Mouse (Mus musculus) heart, postnatal 14 days (tissue): Measurements from ENCODE around the gene Gtf3c5. TPM values are rescaled to one million over a fixed set of nuclear protein-coding genes. Genes with fewer than 3 reads are reported as not detected.

Source experiments
- DNase-seq, 2 experiments: peaks; one replicate each; pipeline ENCODE4 v3.0.0; 2021 to 2022
- intact Hi-C: fragments of 180-260 bp; cut with DNase I; formaldehyde crosslinking; loops from one replicate; pipeline ENCODE4 v1.15.1; 2025
- microRNA-seq, 2 experiments: library from miRNA; unstranded; fragments of <30 nt; microRNA quantifications; one replicate each; pipeline ENCODE4 v1.2.0; 2021 to 2022
- total RNA-seq, 2 experiments: library from RNA; stranded (reverse); gene quantifications; 2 replicates each; pipeline ENCODE4 v1.2.3; 2021

Gtf3c5 gene
- total RNA-seq, 2 experiments from 2014 or later = 9.8 to 10.9 TPM

GRCm38 (mm10) chr2:28522166-28522565 is 61.4 kb downstream of the Gtf3c5 start:
- intact Hi-C loops = loop anchor here (1.0 kb wide), 1 partner anchor 22 kb away; no protein-coding TSS in a partner anchor
- no peak for DNase-seq

- intact Hi-C loops = loop anchor here (1.0 kb wide), 1 partner anchor 23 kb away; no protein-coding TSS in a partner anchor
- DNase-seq = no peak
Measured at GRCm38 (mm10) chr2:28521571-28522151, 61.9 kb downstream of the Gtf3c5 start.

- no peak for DNase-seq
- intact Hi-C loops = no loop called here
Measured at GRCm38 (mm10) chr2:28520581-28520980, 63.0 kb downstream of the Gtf3c5 start.

- intact Hi-C loops = no loop called here
- no peak for DNase-seq
Measured at GRCm38 (mm10) chr2:28518231-28518630, 65.3 kb downstream of the Gtf3c5 start.

GRCm38 (mm10) chr2:28517206-28517909 is 66.2 kb downstream of the Gtf3c5 start:
- intact Hi-C loops = loop anchor here (1.0 to 2.0 kb wide), 2 partner anchors 31 to 67 kb away; no protein-coding TSS in a partner anchor
- DNase-seq = peak; percentile 82 to 88

Small RNAs within 50 kb of the gene (microRNA-seq; reads per million reads assigned to microRNA genes)
- gene Gm22824 = 0 reads per million in 2 experiments

Other genes starting within 250 kb of the Gtf3c5 start
- 1 to 10 TPM; 3.2 to 3.6 TPM for gene Ppp1r26, start 137.0 kb downstream of the Gtf3c5 start, total RNA-seq
- not detected for gene 1700007K13Rik, start 117.4 kb downstream of the Gtf3c5 start, total RNA-seq
- 10 to 100 TPM; 41.5 to 44.7 TPM for gene Mrps2, start 115.7 kb downstream of the Gtf3c5 start, total RNA-seq
- 1 to 10 TPM; 2.6 to 3.7 TPM for gene Gbgt1, start 86.9 kb downstream of the Gtf3c5 start, total RNA-seq
- gene Gm10134, start 77.7 kb downstream of the Gtf3c5 start, total RNA-seq = 1 to 10 TPM; 1.2 to 1.4 TPM
- gene Ralgds, start 70.6 kb downstream of the Gtf3c5 start, total RNA-seq = 10 to 100 TPM; 14.5 to 18.2 TPM
- not detected for gene Cel, start 20.3 kb downstream of the Gtf3c5 start, total RNA-seq
- gene Gfi1b, start 38.2 kb upstream of the Gtf3c5 start, total RNA-seq = not detected
- 10 to 100 TPM; 19.4 to 20.4 TPM for gene Tsc1, start 57.5 kb upstream of the Gtf3c5 start, total RNA-seq
- under 1 TPM in 1 of 2 experiments, not detected in 1; 0.53 TPM for gene Spaca9, start 116.0 kb upstream of the Gtf3c5 start, total RNA-seq
- under 1 TPM in 1 of 2 experiments, not detected in 1; 0.24 TPM for gene Ak8, start 116.4 kb upstream of the Gtf3c5 start, total RNA-seq